10 mouse cellular contexts compared by ENCODE assay signal in genomic region chr4:106977218-106977651, GRCm38 (mm10).
DNase-seq lines count a peak whose midpoint lies in the region; ATAC-seq and TF ChIP-seq lines count a peak whose summit lies in the region.
"Had no signal": no experiment of that assay in that cellular context is flagged by ENCODE, and none has a peak within 500 bp of the region (broad histone marks: within the 10 kb centered on the region; RNA-seq: fewer than 3 reads in every experiment).

No protein-coding gene starts in this region.

- H3K27me3 ChIP-seq in lung, postnatal 0 days (replicated peaks; ENCODE audit: insufficient read depth, low read length), result no peaks in the 10 kb centered on the region
- no peaks in the 10 kb centered on the region for H3K27me3 ChIP-seq in forebrain, embryonic 10.5 days (ENCODE audit: poor library complexity, severe bottlenecking)
- no peaks in the 10 kb centered on the region for H3K27me3 ChIP-seq in intestine, embryonic 15.5 days (replicated peaks)
- H3K27me3 ChIP-seq in stomach, embryonic 14.5 days (ENCODE audit: control insufficient read depth, insufficient read depth, low read length), result no peaks in the 10 kb centered on the region
- H3K27me3 ChIP-seq: lung, embryonic 15.5 days had no signal

- H3K4me2 ChIP-seq in lung, postnatal 0 days (replicated peaks; ENCODE audit: low read depth, low read length), result no peak overlapping the region
- no peak overlapping the region for H3K4me2 ChIP-seq in intestine, embryonic 15.5 days (replicated peaks)
- H3K4me2 ChIP-seq in stomach, embryonic 14.5 days (replicated peaks; ENCODE audit: low read depth, low read length), result 0 out of 2 replicates have a peak overlapping the region, but pooled peaks have one; percentile 11
- H3K4me2 ChIP-seq: lung, embryonic 15.5 days had no signal

- no peak for TF ChIP-seq EP300 in lung, postnatal 0 days (IDR thresholded peaks at IDR 0.05)

- H3K36me3 ChIP-seq in lung, postnatal 0 days (ENCODE audit: insufficient read depth, low read length), result no peaks in the 10 kb centered on the region
- peaks cover 43% of the 10 kb centered on the region for H3K36me3 ChIP-seq in forebrain, embryonic 10.5 days (replicated peaks)
- H3K36me3 ChIP-seq in intestine, embryonic 15.5 days, result no peaks in the 10 kb centered on the region
- H3K36me3 ChIP-seq in stomach, embryonic 14.5 days (ENCODE audit: control insufficient read depth, insufficient read depth, low read length), result no peaks in the 10 kb centered on the region
- H3K36me3 ChIP-seq: lung, embryonic 15.5 days had no signal

- no peak for TF ChIP-seq CTCF in lung, postnatal 0 days (IDR thresholded peaks at IDR 0.05)

- H3K9me3 ChIP-seq in lung, postnatal 0 days (ENCODE audit: low read length), result no peaks in the 10 kb centered on the region
- no peaks in the 10 kb centered on the region for H3K9me3 ChIP-seq in forebrain, embryonic 10.5 days
- no peaks in the 10 kb centered on the region for H3K9me3 ChIP-seq in intestine, embryonic 15.5 days
- H3K9me3 ChIP-seq in stomach, embryonic 14.5 days (ENCODE audit: control insufficient read depth, low read depth, low read length), result no peaks in the 10 kb centered on the region
- H3K9me3 ChIP-seq: lung, embryonic 15.5 days had no signal

- peak; percentile 68 for DNase-seq in lung, postnatal 0 days (ENCODE audit: low spot score)
- no peak for DNase-seq in lung, postnatal 4 days
- no peak for DNase-seq in forebrain, embryonic 10.5 days (ENCODE audit: extremely low spot score, low spot score)
- no peak for DNase-seq in thymus, postnatal 36 days
- no peak for DNase-seq in urinary bladder, adult 18-20 months (ENCODE audit: low spot score in 2 of 2)
- DNase-seq: right cerebral cortex, postnatal 14 days had no signal

- H3K4me1 ChIP-seq in lung, postnatal 0 days (ENCODE audit: insufficient read depth, low read depth, low read length), result peaks cover 7% of the 10 kb centered on the region; the same call in 1 of the 2 replicates
- H3K4me1 ChIP-seq in forebrain, embryonic 10.5 days, result peaks cover 99% of the 10 kb centered on the region
- H3K4me1 ChIP-seq in intestine, embryonic 15.5 days (replicated peaks), result peaks cover 69% of the 10 kb centered on the region
- peaks cover 59% of the 10 kb centered on the region for H3K4me1 ChIP-seq in stomach, embryonic 14.5 days (ENCODE audit: control insufficient read depth, insufficient read depth, low read length)

- no peak overlapping the region for H3K9ac ChIP-seq in lung, postnatal 0 days (replicated peaks; ENCODE audit: low read depth)
- H3K9ac ChIP-seq in intestine, embryonic 15.5 days, result no peak overlapping the region
- 0 out of 2 replicates have a peak overlapping the region, but pooled peaks have one; percentile 10 for H3K9ac ChIP-seq in stomach, embryonic 14.5 days (replicated peaks; ENCODE audit: low read depth, low read length)
- H3K9ac ChIP-seq: lung, embryonic 15.5 days had no signal

- H3K4me3 ChIP-seq in lung, postnatal 0 days (ENCODE audit: low read depth, low read length), result no peak overlapping the region
- no peak overlapping the region for H3K4me3 ChIP-seq in forebrain, embryonic 10.5 days
- H3K4me3 ChIP-seq in intestine, embryonic 15.5 days (replicated peaks), result no peak overlapping the region
- no peak overlapping the region for H3K4me3 ChIP-seq in stomach, embryonic 14.5 days (ENCODE audit: low read depth, low read length)
- H3K4me3 ChIP-seq: lung, embryonic 15.5 days had no signal

- 16% methylated on average over 6 of the region's 6 CpGs for WGBS in lung, postnatal 0 days
- 22% methylated on average over 6 of the region's 6 CpGs for WGBS in forebrain, embryonic 10.5 days
- 10% methylated on average over 6 of the region's 6 CpGs for WGBS in intestine, embryonic 15.5 days
- 8% methylated on average over 6 of the region's 6 CpGs for WGBS in stomach, embryonic 14.5 days

- no peak for ATAC-seq in lung, postnatal 0 days
- ATAC-seq in intestine, embryonic 15.5 days, result no peak
- no peak for ATAC-seq in stomach, embryonic 14.5 days (ENCODE audit: insufficient number of reproducible peaks, insufficient read depth, low FRiP score, low read depth)
- ATAC-seq in inflammation-experienced regulatory T-cells, adult 6 months, result no peak

- H3K27ac ChIP-seq in lung, postnatal 0 days (ENCODE audit: low read length), result no peak overlapping the region
- H3K27ac ChIP-seq in forebrain, embryonic 10.5 days, result peak overlapping the region; percentile 71
- peak overlapping the region; percentile 40; the same call in 1 of the 2 replicates for H3K27ac ChIP-seq in intestine, embryonic 15.5 days
- peak overlapping the region; percentile 49; the same call in 1 of the 2 replicates for H3K27ac ChIP-seq in stomach, embryonic 14.5 days (ENCODE audit: low read length)
